Mouse (Mus musculus) kidney, postnatal 10 days (tissue): ENCODE data around the gene Mrpl39.

Experiments
- DNase-seq: peaks from one replicate; pipeline ENCODE4 v3.0.0; 2021; ENCODE audit warnings: mixed read lengths

Gene Mrpl39

GRCm38 (mm10) chr16:84735166-84736105 lies at the start of gene Mrpl39:
Gene Mrpl39 (minus strand): TSS chr16:84735742.
- DNase-seq = peak; percentile 97

GRCm38 (mm10) chr16:84784966-84785365 lies 49.4 kb upstream of the Mrpl39 start:
- DNase-seq = no peak

- DNase-seq = no peak
These were observed 47.7 kb upstream of the Mrpl39 start for GRCm38 (mm10) chr16:84783279-84783678.

- DNase-seq = no peak
These were observed 44.2 kb upstream of the Mrpl39 start for GRCm38 (mm10) chr16:84779718-84780117.

- DNase-seq = no peak
These were observed 43.5 kb upstream of the Mrpl39 start for GRCm38 (mm10) chr16:84778861-84779630.

GRCm38 (mm10) chr16:84778431-84778830 lies 42.9 kb upstream of the Mrpl39 start:
- DNase-seq = no peak

GRCm38 (mm10) chr16:84776089-84776784 lies 40.7 kb upstream of the Mrpl39 start:
- DNase-seq = peak; percentile 16

GRCm38 (mm10) chr16:84775356-84775755 lies 39.8 kb upstream of the Mrpl39 start:
- no peak for DNase-seq

- DNase-seq = peak; percentile 46
These were observed 39.3 kb upstream of the Mrpl39 start for GRCm38 (mm10) chr16:84774761-84775231.

- DNase-seq = peak; percentile 75
These were observed 38.6 kb upstream of the Mrpl39 start, which contains the start of gene Jam2 for GRCm38 (mm10) chr16:84774003-84774703. Gene Jam2 (plus strand): TSS chr16:84774123.

GRCm38 (mm10) chr16:84773268-84773861 lies 37.8 kb upstream of the Mrpl39 start:
- DNase-seq = no peak

GRCm38 (mm10) chr16:84772496-84773267 lies 37.1 kb upstream of the Mrpl39 start:
- no peak for DNase-seq

- no peak for DNase-seq
These were observed 35.9 kb upstream of the Mrpl39 start for GRCm38 (mm10) chr16:84771461-84771860.

- no peak for DNase-seq
These were observed 35.3 kb upstream of the Mrpl39 start for GRCm38 (mm10) chr16:84770891-84771290.

- no peak for DNase-seq
These were observed 34.3 kb upstream of the Mrpl39 start for GRCm38 (mm10) chr16:84769619-84770464.

GRCm38 (mm10) chr16:84769182-84769581 lies 33.6 kb upstream of the Mrpl39 start:
- DNase-seq = no peak

- no peak for DNase-seq
These were observed 32.4 kb upstream of the Mrpl39 start for GRCm38 (mm10) chr16:84767956-84768355.

GRCm38 (mm10) chr16:84745721-84746306 lies 10.3 kb upstream of the Mrpl39 start:
- DNase-seq = no peak

GRCm38 (mm10) chr16:84744703-84745490 lies 9.4 kb upstream of the Mrpl39 start:
- DNase-seq = no peak
